Mouse (Mus musculus) lung, adult 2 months (tissue): ENCODE data around the gene Qser1.

Source experiments
- CTCF ChIP-seq: fragments of 200-500 bp; IDR thresholded peaks from 2 replicates; pipeline ENCODE4 v1.5.1; 2011; ENCODE audit warnings: mild to moderate bottlenecking, low read length, control low read depth; ENCODE audit not compliant: insufficient read depth
- POLR2A ChIP-seq: fragments of 200-500 bp; IDR thresholded peaks from 2 replicates; pipeline ENCODE4 v1.6.1; 2011; ENCODE audit warnings: low read depth, mild to moderate bottlenecking, control low read depth, low read length, borderline replicate concordance; ENCODE audit errors: extremely low read depth

GRCm38 (mm10) chr2:104816866-104817439 is 393 bp upstream of the Qser1 start:
- TF ChIP-seq POLR2A (peak; percentile 47; the same call in 1 of the 2 replicates), CTCF (peak; percentile 42; the same call in 1 of the 2 replicates)
